Mouse (Mus musculus): Measurements from ENCODE around the gene Zdhhc18. TPM values are rescaled to one million over a fixed set of nuclear protein-coding genes. Genes with fewer than 3 reads are reported as not detected.

Zdhhc18 gene
- total RNA-seq, 1 experiment, result 39.0 TPM

DNA sequence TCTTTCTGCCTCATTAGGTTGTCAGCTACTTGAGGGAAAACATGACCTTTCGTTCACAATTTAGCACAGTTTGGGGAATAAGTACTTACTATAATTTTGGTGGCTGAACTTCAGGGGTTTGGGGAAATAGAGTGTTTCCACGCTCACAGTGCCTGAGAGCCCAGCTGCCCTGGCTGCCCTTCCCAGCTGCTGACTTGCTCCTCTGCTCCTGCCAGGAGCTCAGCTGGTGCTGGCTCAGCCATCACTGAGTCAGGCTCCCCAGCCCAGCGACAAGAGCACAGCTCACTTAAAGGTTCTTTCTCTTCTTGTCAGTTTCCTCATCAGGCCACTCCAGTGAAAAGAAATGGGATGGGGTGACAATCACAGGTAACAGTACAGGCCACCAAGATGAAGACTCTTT is 18.6 kb upstream of the Zdhhc18 start:
- Histone ChIP-seq H3K4me3 (ENCODE audit: insufficient read depth in 1 of 2, low read depth in 1 of 2, low read length in 2 of 2, poor library complexity in 1 of 2, severe bottlenecking in 1 of 2) (no peak overlapping the region), H3K4me1 (ENCODE audit: control insufficient read depth in 2 of 2, insufficient read depth in 2 of 2, low read length in 2 of 2, poor library complexity in 1 of 2) (peaks cover 3 to 12% of the 10 kb centered on the region in 2 experiments; a peak in 2 of 4 replicates), H3K36me3 (ENCODE audit: control insufficient read depth, insufficient read depth, low read length, poor library complexity, severe bottlenecking) (peaks cover 5% of the 10 kb centered on the region), H3K27ac (ENCODE audit: insufficient read depth, low read depth, low read length, poor library complexity, severe bottlenecking) (no peak overlapping the region), H3K9ac (ENCODE audit: insufficient read depth, low read depth, low read length, poor library complexity, severe bottlenecking) (no peak overlapping the region), H3K9me3 (ENCODE audit: control insufficient read depth, insufficient read depth, low read depth, low read length) (no peaks in the 10 kb centered on the region)
- no peak for TF ChIP-seq HCFC1 (IDR thresholded peaks at IDR 0.05; ENCODE audit: borderline replicate concordance, insufficient read depth, low read length)
- TF ChIP-seq MAFK (IDR thresholded peaks at IDR 0.05; ENCODE audit: insufficient read depth, low read depth, low read length), result no peak
- no peak for TF ChIP-seq ZC3H11A (IDR thresholded peaks at IDR 0.05; ENCODE audit: borderline replicate concordance, low read depth, low read length)
- no peak for TF ChIP-seq CHD2 (IDR thresholded peaks at IDR 0.05; ENCODE audit: low read depth, low read length)
- TF ChIP-seq ZNF384 (IDR thresholded peaks at IDR 0.05; ENCODE audit: low read depth, low read length), result no peak
- no peak for DNase-seq (ENCODE audit: low read depth, low spot score)
- in situ Hi-C loops (cut with MboI; ENCODE audit: low sequenced_read_pairs in 2 of 2, unreplicated experiment in 2 of 2), result no loop called here

GRCm38 (mm10) chr4:133666199-133666598 is 16.2 kb upstream of the Zdhhc18 start:
- Histone ChIP-seq H3K9ac (ENCODE audit: insufficient read depth, low read depth, low read length, poor library complexity, severe bottlenecking) (no peak overlapping the region), H3K4me1 (ENCODE audit: control insufficient read depth in 2 of 2, insufficient read depth in 2 of 2, low read length in 2 of 2, poor library complexity in 1 of 2) (peaks cover 11 to 23% of the 10 kb centered on the region in 2 experiments; a peak in 3 of 4 replicates), H3K27ac (ENCODE audit: insufficient read depth, low read depth, low read length, poor library complexity, severe bottlenecking) (peak overlapping the region; percentile 14; the same call in 1 of the 2 replicates), H3K9me3 (ENCODE audit: control insufficient read depth, insufficient read depth, low read depth, low read length) (no peaks in the 10 kb centered on the region), H3K4me3 (ENCODE audit: insufficient read depth in 1 of 2, low read depth in 1 of 2, low read length in 2 of 2, poor library complexity in 1 of 2, severe bottlenecking in 1 of 2) (no peak overlapping the region), H3K36me3 (ENCODE audit: control insufficient read depth, insufficient read depth, low read length, poor library complexity, severe bottlenecking) (peaks cover 7% of the 10 kb centered on the region)
- in situ Hi-C loops (cut with MboI; ENCODE audit: low sequenced_read_pairs in 2 of 2, unreplicated experiment in 2 of 2), result no loop called here
- TF ChIP-seq ZNF384 (IDR thresholded peaks at IDR 0.05; ENCODE audit: low read depth, low read length), result no peak
- no peak for TF ChIP-seq HCFC1 (IDR thresholded peaks at IDR 0.05; ENCODE audit: borderline replicate concordance, insufficient read depth, low read length)
- no peak for TF ChIP-seq ZC3H11A (IDR thresholded peaks at IDR 0.05; ENCODE audit: borderline replicate concordance, low read depth, low read length)
- no peak for TF ChIP-seq MAFK (IDR thresholded peaks at IDR 0.05; ENCODE audit: insufficient read depth, low read depth, low read length)
- no peak for TF ChIP-seq CHD2 (IDR thresholded peaks at IDR 0.05; ENCODE audit: low read depth, low read length)
- DNase-seq (ENCODE audit: low read depth, low spot score), result no peak

- Histone ChIP-seq H3K9ac (ENCODE audit: insufficient read depth, low read depth, low read length, poor library complexity, severe bottlenecking) (peak overlapping the region; percentile 56; the same call in 1 of the 2 replicates), H3K4me3 (ENCODE audit: insufficient read depth in 1 of 2, low read depth in 1 of 2, low read length in 2 of 2, poor library complexity in 1 of 2, severe bottlenecking in 1 of 2) (peak overlapping the region; percentile 41 to 50), H3K4me1 (ENCODE audit: control insufficient read depth in 2 of 2, insufficient read depth in 2 of 2, low read length in 2 of 2, poor library complexity in 1 of 2) (peaks cover 12 to 23% of the 10 kb centered on the region in 2 experiments; a peak in 3 of 4 replicates), H3K36me3 (ENCODE audit: control insufficient read depth, insufficient read depth, low read length, poor library complexity, severe bottlenecking) (peaks cover 7% of the 10 kb centered on the region), H3K27ac (ENCODE audit: insufficient read depth, low read depth, low read length, poor library complexity, severe bottlenecking) (peak overlapping the region; percentile 6; the same call in 1 of the 2 replicates), H3K9me3 (ENCODE audit: control insufficient read depth, insufficient read depth, low read depth, low read length) (no peaks in the 10 kb centered on the region)
- no peak for DNase-seq (ENCODE audit: low read depth, low spot score)
- TF ChIP-seq HCFC1 (IDR thresholded peaks at IDR 0.05; ENCODE audit: borderline replicate concordance, insufficient read depth, low read length), result no peak
- TF ChIP-seq MAFK (IDR thresholded peaks at IDR 0.05; ENCODE audit: insufficient read depth, low read depth, low read length), result no peak
- no peak for TF ChIP-seq CHD2 (IDR thresholded peaks at IDR 0.05; ENCODE audit: low read depth, low read length)
- no peak for TF ChIP-seq ZNF384 (IDR thresholded peaks at IDR 0.05; ENCODE audit: low read depth, low read length)
- TF ChIP-seq ZC3H11A (IDR thresholded peaks at IDR 0.05; ENCODE audit: borderline replicate concordance, low read depth, low read length), result no peak
- in situ Hi-C loops (cut with MboI; ENCODE audit: low sequenced_read_pairs in 2 of 2, unreplicated experiment in 2 of 2), result no loop called here
Observed at GRCm38 (mm10) chr4:133665118-133665517, 15.2 kb upstream of the Zdhhc18 start.

DNA sequence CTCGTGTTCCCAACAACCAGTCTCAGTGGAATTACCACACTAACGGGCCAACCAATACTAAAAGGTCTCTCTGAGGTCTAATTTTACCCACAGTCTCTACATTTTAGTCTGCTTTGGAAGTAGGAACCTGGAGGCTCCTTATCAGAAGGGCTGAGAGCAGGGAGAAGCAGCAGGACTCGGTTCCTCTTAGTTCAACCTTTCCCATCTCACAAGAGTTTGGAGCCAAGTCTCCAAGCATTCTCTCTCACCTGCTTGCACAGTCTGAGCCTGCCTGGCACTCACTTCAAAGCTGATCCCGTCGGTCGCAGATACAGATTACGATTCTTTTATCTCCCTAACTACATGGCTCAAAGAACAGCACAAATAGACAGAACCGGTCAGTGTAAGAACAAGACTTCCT is 13.0 kb upstream of the Zdhhc18 start:
- TF ChIP-seq ZC3H11A (IDR thresholded peaks at IDR 0.05; ENCODE audit: borderline replicate concordance, low read depth, low read length) (no peak), CHD2 (IDR thresholded peaks at IDR 0.05; ENCODE audit: low read depth, low read length) (no peak), HCFC1 (IDR thresholded peaks at IDR 0.05; ENCODE audit: borderline replicate concordance, insufficient read depth, low read length) (no peak), MAFK (IDR thresholded peaks at IDR 0.05; ENCODE audit: insufficient read depth, low read depth, low read length) (no peak), ZNF384 (IDR thresholded peaks at IDR 0.05; ENCODE audit: low read depth, low read length) (no peak)
- Histone ChIP-seq H3K9ac (ENCODE audit: insufficient read depth, low read depth, low read length, poor library complexity, severe bottlenecking) (peak overlapping the region; percentile 66; the same call in 1 of the 2 replicates), H3K36me3 (ENCODE audit: control insufficient read depth, insufficient read depth, low read length, poor library complexity, severe bottlenecking) (peaks cover 2% of the 10 kb centered on the region; the same call in 1 of the 2 replicates), H3K4me3 (ENCODE audit: insufficient read depth in 1 of 2, low read depth in 1 of 2, low read length in 2 of 2, poor library complexity in 1 of 2, severe bottlenecking in 1 of 2) (peak overlapping the region in 1 of 2 experiments; percentile 47; a peak in 2 of 4 replicates), H3K9me3 (ENCODE audit: control insufficient read depth, insufficient read depth, low read depth, low read length) (no peaks in the 10 kb centered on the region), H3K4me1 (ENCODE audit: control insufficient read depth in 2 of 2, insufficient read depth in 2 of 2, low read length in 2 of 2, poor library complexity in 1 of 2) (peaks cover 15 to 21% of the 10 kb centered on the region in 2 experiments; a peak in 3 of 4 replicates), H3K27ac (ENCODE audit: insufficient read depth, low read depth, low read length, poor library complexity, severe bottlenecking) (peak overlapping the region; percentile 39; the same call in 1 of the 2 replicates)
- DNase-seq (ENCODE audit: low read depth, low spot score), result no peak
- in situ Hi-C loops (cut with MboI; ENCODE audit: low sequenced_read_pairs in 2 of 2, unreplicated experiment in 2 of 2), result loop anchor here in 1 of 2 experiments (5.0 kb wide), 1 partner anchor 164 kb away; no protein-coding TSS in a partner anchor
